13 mouse cellular contexts compared by ENCODE assay signal in the genomic region with DNA sequence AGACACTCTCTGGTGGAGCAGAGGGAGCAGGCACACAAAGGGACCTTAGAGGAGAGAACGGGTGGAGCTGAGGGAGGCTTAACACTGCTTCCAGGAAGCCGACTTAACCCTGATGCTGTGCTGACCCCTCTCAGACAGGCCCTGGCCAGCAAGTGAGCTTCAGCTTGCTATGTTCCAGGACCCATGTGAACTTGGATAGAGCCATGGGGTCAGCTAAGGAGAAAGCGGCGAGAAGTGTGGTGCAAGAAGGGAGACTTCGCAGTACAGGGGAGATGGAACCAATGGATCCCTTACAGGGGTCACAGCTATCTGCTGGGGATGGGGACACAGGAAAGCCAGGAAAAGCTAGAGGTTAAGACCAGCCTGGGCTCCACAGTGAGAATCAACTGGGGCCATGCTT. TPM values are rescaled to one million over a fixed set of nuclear protein-coding genes. Genes with fewer than 3 reads are reported as not detected.
DNase-seq lines count a peak whose midpoint lies in the region; ATAC-seq and TF ChIP-seq lines count a peak whose summit lies in the region.
"Had no signal": no experiment of that assay in that cellular context is flagged by ENCODE, and none has a peak within 500 bp of the region (broad histone marks: within the 10 kb centered on the region; RNA-seq: fewer than 3 reads in every experiment).

No protein-coding gene starts in this region.

- H3K36me3 ChIP-seq in lung, postnatal 0 days (ENCODE audit: insufficient read depth, low read length), result no peaks in the 10 kb centered on the region
- H3K36me3 ChIP-seq in embryonic facial prominence, embryonic 10.5 days (replicated peaks), result peaks cover 4% of the 10 kb centered on the region; the same call in 1 of the 2 replicates
- H3K36me3 ChIP-seq in limb, embryonic 12.5 days, result peaks cover 1% of the 10 kb centered on the region; the same call in 1 of the 2 replicates
- no peaks in the 10 kb centered on the region for H3K36me3 ChIP-seq in forebrain, embryonic 13.5 days (ENCODE audit: poor library complexity, severe bottlenecking)
- H3K36me3 ChIP-seq: embryonic facial prominence, embryonic 15.5 days had no signal

- no peak for ATAC-seq in lung, postnatal 0 days
- no peak for ATAC-seq in limb, embryonic 12.5 days (ENCODE audit: insufficient number of reproducible peaks, insufficient read depth, low FRiP score, low TSS enrichment, low read depth)
- no peak for ATAC-seq in forebrain, embryonic 13.5 days

- H3K4me2 ChIP-seq in lung, postnatal 0 days (replicated peaks; ENCODE audit: low read depth, low read length), result no peak overlapping the region
- H3K4me2 ChIP-seq in limb, embryonic 12.5 days, result no peak overlapping the region
- no peak overlapping the region for H3K4me2 ChIP-seq in forebrain, embryonic 13.5 days
- H3K4me2 ChIP-seq: embryonic facial prominence, embryonic 15.5 days had no signal

- TF ChIP-seq CTCF in lung, postnatal 0 days (IDR thresholded peaks at IDR 0.05), result no peak

- H3K9me3 ChIP-seq in lung, postnatal 0 days (ENCODE audit: low read length), result no peaks in the 10 kb centered on the region
- H3K9me3 ChIP-seq in embryonic facial prominence, embryonic 10.5 days, result no peaks in the 10 kb centered on the region
- no peaks in the 10 kb centered on the region for H3K9me3 ChIP-seq in limb, embryonic 12.5 days
- no peaks in the 10 kb centered on the region for H3K9me3 ChIP-seq in forebrain, embryonic 13.5 days (replicated peaks)
- H3K9me3 ChIP-seq: embryonic facial prominence, embryonic 15.5 days had no signal

- peaks cover 24% of the 10 kb centered on the region; the same call in 1 of the 2 replicates for H3K4me1 ChIP-seq in lung, postnatal 0 days (ENCODE audit: insufficient read depth, low read depth, low read length)
- H3K4me1 ChIP-seq in embryonic facial prominence, embryonic 10.5 days, result peaks cover 62% of the 10 kb centered on the region
- H3K4me1 ChIP-seq in limb, embryonic 12.5 days (replicated peaks), result peaks cover 59% of the 10 kb centered on the region
- peaks cover 7% of the 10 kb centered on the region; the same call in 1 of the 2 replicates for H3K4me1 ChIP-seq in forebrain, embryonic 13.5 days

- no peak overlapping the region for H3K9ac ChIP-seq in lung, postnatal 0 days (replicated peaks; ENCODE audit: low read depth)
- H3K9ac ChIP-seq in limb, embryonic 12.5 days (replicated peaks), result no peak overlapping the region
- H3K9ac ChIP-seq in forebrain, embryonic 13.5 days, result no peak overlapping the region
- H3K9ac ChIP-seq: embryonic facial prominence, embryonic 15.5 days had no signal

- no peak overlapping the region for H3K27ac ChIP-seq in lung, postnatal 0 days (ENCODE audit: low read length)
- peak overlapping the region; percentile 97 for H3K27ac ChIP-seq in embryonic facial prominence, embryonic 10.5 days (replicated peaks)
- H3K27ac ChIP-seq in limb, embryonic 12.5 days, result peak overlapping the region; percentile 99
- H3K27ac ChIP-seq in forebrain, embryonic 13.5 days, result no peak overlapping the region
- H3K27ac ChIP-seq: embryonic facial prominence, embryonic 15.5 days; layer of hippocampus, adult 2 months had no signal

- WGBS in lung, postnatal 0 days, result 64% methylated on average over 5 of the region's 5 CpGs
- 61% methylated on average over 5 of the region's 5 CpGs for WGBS in embryonic facial prominence, embryonic 10.5 days
- 75% methylated on average over 5 of the region's 5 CpGs for WGBS in limb, embryonic 12.5 days
- 67% methylated on average over 5 of the region's 5 CpGs for WGBS in forebrain, embryonic 13.5 days

- no peak for TF ChIP-seq EP300 in lung, postnatal 0 days (IDR thresholded peaks at IDR 0.05)

- intact Hi-C loops in left cerebral cortex, postnatal 10 days (cut with DNase I), result no loop called here

- DNase-seq in gastrocnemius, postnatal 25 days, result peak; percentile 50
- no peak for DNase-seq in gastrocnemius, postnatal 10 days
- DNase-seq in lung, postnatal 36 days, result peak; percentile 34
- no peak for DNase-seq in lung, postnatal 0 days (ENCODE audit: low spot score)
- no peak for DNase-seq in embryonic facial prominence, embryonic 10.5 days (ENCODE audit: low spot score)
- no peak for DNase-seq in left cerebral cortex, postnatal 10 days (ENCODE audit: extremely low spot score in 1 of 2, low spot score in 2 of 2)
- DNase-seq: cerebellum, adult 9-10 months; thymus, postnatal 14 days had no signal

- H3K27me3 ChIP-seq in lung, postnatal 0 days (replicated peaks; ENCODE audit: insufficient read depth, low read length), result no peaks in the 10 kb centered on the region
- H3K27me3 ChIP-seq in embryonic facial prominence, embryonic 10.5 days (replicated peaks; ENCODE audit: low read depth, poor library complexity, severe bottlenecking), result peaks cover 10% of the 10 kb centered on the region
- no peaks in the 10 kb centered on the region for H3K27me3 ChIP-seq in limb, embryonic 12.5 days
- H3K27me3 ChIP-seq in forebrain, embryonic 13.5 days, result peaks cover 12% of the 10 kb centered on the region
- H3K27me3 ChIP-seq: embryonic facial prominence, embryonic 15.5 days had no signal

- no peak overlapping the region for H3K4me3 ChIP-seq in lung, postnatal 0 days (ENCODE audit: low read depth, low read length)
- H3K4me3 ChIP-seq in embryonic facial prominence, embryonic 10.5 days, result 0 out of 2 replicates have a peak overlapping the region, but pooled peaks have one; percentile 11
- H3K4me3 ChIP-seq in limb, embryonic 12.5 days (replicated peaks), result no peak overlapping the region
- no peak overlapping the region for H3K4me3 ChIP-seq in forebrain, embryonic 13.5 days
- H3K4me3 ChIP-seq: embryonic facial prominence, embryonic 15.5 days; layer of hippocampus, adult 2 months had no signal

RNA-seq across cellular contexts. Expression of a gene that starts 0.5 kb away (rescaled TPM):
- total RNA-seq in gastrocnemius, postnatal 25 days (2021), result 100 to 1,000 TPM in 1 of 2 experiments, 10 to 100 TPM in 1; 79.0 to 112 TPM
- 100 to 1,000 TPM; 292 to 390 TPM for total RNA-seq in gastrocnemius, postnatal 10 days (2021)
- 86.6 and 101 TPM in 2 replicates for polyA plus RNA-seq in lung, postnatal 0 days (2015; fragmentation: Nextera tagmentation; extraction: Ambion mirVana)
- 122 and 128 TPM in 2 replicates for polyA plus RNA-seq in embryonic facial prominence, embryonic 10.5 days (2016; fragmentation: Nextera tagmentation; extraction: Ambion mirVana)
- 128 and 135 TPM in 2 replicates for polyA plus RNA-seq in limb, embryonic 12.5 days (2016; fragmentation: Nextera tagmentation; extraction: Ambion mirVana)
- total RNA-seq in left cerebral cortex, postnatal 10 days (2021), result 10 to 100 TPM; 11.4 to 12.3 TPM
- 6.9 and 7.1 TPM in 2 replicates for polyA plus RNA-seq in forebrain, embryonic 13.5 days (2015; fragmentation: Nextera tagmentation; extraction: Ambion mirVana)
- total RNA-seq: hematopoietic stem cell, adult 5-6 weeks had no signal

RNA-seq across cellular contexts. Expression of a gene that starts 12.2 kb away (rescaled TPM):
- 10 to 100 TPM; 12.5 to 12.8 TPM for total RNA-seq in gastrocnemius, postnatal 25 days (2021)
- 10 to 100 TPM; 16.5 to 29.5 TPM for total RNA-seq in gastrocnemius, postnatal 10 days (2021)
- 32.1 and 33.7 TPM in 2 replicates for polyA plus RNA-seq in lung, postnatal 0 days (2015; fragmentation: Nextera tagmentation; extraction: Ambion mirVana)
- 15.9 and 17.2 TPM in 2 replicates for polyA plus RNA-seq in embryonic facial prominence, embryonic 10.5 days (2016; fragmentation: Nextera tagmentation; extraction: Ambion mirVana)
- polyA plus RNA-seq in limb, embryonic 12.5 days (2016; fragmentation: Nextera tagmentation; extraction: Ambion mirVana), result 21.1 and 28.5 TPM in 2 replicates
- total RNA-seq in left cerebral cortex, postnatal 10 days (2021), result 10 to 100 TPM; 38.8 to 43.1 TPM
- 31.1 and 31.9 TPM in 2 replicates for polyA plus RNA-seq in forebrain, embryonic 13.5 days (2015; fragmentation: Nextera tagmentation; extraction: Ambion mirVana)

RNA-seq across cellular contexts. Expression of a gene that starts 15.7 kb away (rescaled TPM):
- under 1 TPM; 0.16 to 0.18 TPM for total RNA-seq in gastrocnemius, postnatal 25 days (2021)
- under 1 TPM; 0.33 to 0.70 TPM for total RNA-seq in gastrocnemius, postnatal 10 days (2021)
- polyA plus RNA-seq in lung, postnatal 0 days (2015; fragmentation: Nextera tagmentation; extraction: Ambion mirVana), result 0.19 and 0.51 TPM in 2 replicates
- 0.17 and 0.36 TPM in 2 replicates for polyA plus RNA-seq in embryonic facial prominence, embryonic 10.5 days (2016; fragmentation: Nextera tagmentation; extraction: Ambion mirVana)
- polyA plus RNA-seq in limb, embryonic 12.5 days (2016; fragmentation: Nextera tagmentation; extraction: Ambion mirVana), result 0.20 and 0.31 TPM in 2 replicates
- under 1 TPM; 0.19 to 0.26 TPM for total RNA-seq in left cerebral cortex, postnatal 10 days (2021)
- polyA plus RNA-seq in forebrain, embryonic 13.5 days (2015; fragmentation: Nextera tagmentation; extraction: Ambion mirVana), result 0.14 and 0.22 TPM in 2 replicates
- total RNA-seq: hematopoietic stem cell, adult 5-6 weeks had no signal

RNA-seq across cellular contexts. Expression of a gene that starts 15.8 kb away (rescaled TPM):
- total RNA-seq in gastrocnemius, postnatal 25 days (2021), result 10 to 100 TPM; 13.9 to 15.4 TPM
- 10 to 100 TPM; 15.9 to 17.7 TPM for total RNA-seq in gastrocnemius, postnatal 10 days (2021)
- polyA plus RNA-seq in lung, postnatal 0 days (2015; fragmentation: Nextera tagmentation; extraction: Ambion mirVana), result 47.4 and 50.7 TPM in 2 replicates
- 36.7 and 46.5 TPM in 2 replicates for polyA plus RNA-seq in embryonic facial prominence, embryonic 10.5 days (2016; fragmentation: Nextera tagmentation; extraction: Ambion mirVana)
- polyA plus RNA-seq in limb, embryonic 12.5 days (2016; fragmentation: Nextera tagmentation; extraction: Ambion mirVana), result 36.0 and 37.6 TPM in 2 replicates
- 10 to 100 TPM; 15.1 to 15.6 TPM for total RNA-seq in left cerebral cortex, postnatal 10 days (2021)
- polyA plus RNA-seq in forebrain, embryonic 13.5 days (2015; fragmentation: Nextera tagmentation; extraction: Ambion mirVana), result 24.5 and 25.0 TPM in 2 replicates

RNA-seq across cellular contexts. Expression of a gene that starts 15.9 kb away (rescaled TPM):
- 1 to 10 TPM; 2.9 to 3.9 TPM for total RNA-seq in gastrocnemius, postnatal 25 days (2021)
- 1 to 10 TPM; 4.1 to 7.7 TPM for total RNA-seq in gastrocnemius, postnatal 10 days (2021)
- 11.6 and 12.3 TPM in 2 replicates for polyA plus RNA-seq in lung, postnatal 0 days (2015; fragmentation: Nextera tagmentation; extraction: Ambion mirVana)
- 14.2 and 14.6 TPM in 2 replicates for polyA plus RNA-seq in embryonic facial prominence, embryonic 10.5 days (2016; fragmentation: Nextera tagmentation; extraction: Ambion mirVana)
- polyA plus RNA-seq in limb, embryonic 12.5 days (2016; fragmentation: Nextera tagmentation; extraction: Ambion mirVana), result 8.4 and 9.7 TPM in 2 replicates
- 1 to 10 TPM; 4.4 to 5.6 TPM for total RNA-seq in left cerebral cortex, postnatal 10 days (2021)
- 7.3 and 10.8 TPM in 2 replicates for polyA plus RNA-seq in forebrain, embryonic 13.5 days (2015; fragmentation: Nextera tagmentation; extraction: Ambion mirVana)

Comparison
In these comparisons a context has a peak if more than half of its experiments do, and no peak if none do; other contexts are left out.
1. DNase-seq: peak in gastrocnemius, postnatal 25 days (single experiment) and lung, postnatal 36 days (single experiment); none in gastrocnemius, postnatal 10 days (single experiment), lung, postnatal 0 days (single experiment), embryonic facial prominence, embryonic 10.5 days (single experiment) and left cerebral cortex, postnatal 10 days (0 of 2).
2. H3K27ac ChIP-seq: peak in embryonic facial prominence, embryonic 10.5 days (single experiment) and limb, embryonic 12.5 days (single experiment); none in lung, postnatal 0 days (single experiment) and forebrain, embryonic 13.5 days (single experiment).
3. RNA of a gene that starts 0.5 kb away (polyA plus RNA-seq): 122 to 128 TPM in embryonic facial prominence, embryonic 10.5 days, 128 to 135 TPM in limb, embryonic 12.5 days and 86.6 to 101 TPM in lung, postnatal 0 days; 6.9 to 7.1 TPM in forebrain, embryonic 13.5 days; every median in the first group is over 10 times any median in the second.